Mouse (Mus musculus) kidney, embryonic 14.5 days (tissue): ENCODE measurements at regions not wholly inside any gene's neighbourhood (a gene's known extent, or its start where the extent isn't known, plus 50 kb on each side); places are given as distances from the start of the nearest gene placed in this dataset.
"Not testable (repeated sequence)": the region's sequence is repeated elsewhere in the genome, so short reads cannot be mapped to it uniquely, and the experiment has no call there.

Source experiments
- ATAC-seq: fragments of 200-750 bp; cut with Nextera tagmentation; 2 replicates; pipeline ENCODE4 v1.8.0; 2017; ENCODE audit warnings: moderate number of reproducible peaks, mild to moderate bottlenecking, moderate TSS enrichment, moderate library complexity; ENCODE audit not compliant: low FRiP score, low TSS enrichment
- H3K27ac ChIP-seq: fragments of 300-500 bp; sonication (generic); 2 replicates; pipeline ENCODE4 v1.5.1; 2014; ENCODE audit warnings: low read depth, mild to moderate bottlenecking, low read length, moderate library complexity, mixed read lengths
- H3K27me3 ChIP-seq: fragments of 300-500 bp; sonication (generic); 2 replicates; pipeline ENCODE4 v1.6.1; 2014; ENCODE audit warnings: mild to moderate bottlenecking, low read length; ENCODE audit not compliant: control insufficient read depth, insufficient read depth
- H3K36me3 ChIP-seq: fragments of 300-500 bp; sonication (generic); 2 replicates; pipeline ENCODE4 v1.6.1; 2014; ENCODE audit warnings: low read length, mixed read lengths; ENCODE audit not compliant: control insufficient read depth, insufficient read depth
- H3K4me1 ChIP-seq: fragments of 300-500 bp; sonication (generic); 2 replicates; pipeline ENCODE4 v1.6.1; 2014; ENCODE audit warnings: low read length, mixed read lengths; ENCODE audit not compliant: control insufficient read depth, insufficient read depth
- H3K4me2 ChIP-seq: fragments of 300-500 bp; sonication (generic); replicated peaks from 2 replicates; pipeline ENCODE4 v1.6.1; 2014; ENCODE audit warnings: low read depth, mild to moderate bottlenecking, low read length
- H3K4me3 ChIP-seq: fragments of 300-500 bp; sonication (generic); 2 replicates; pipeline ENCODE4 v1.5.1; 2014; ENCODE audit warnings: mild to moderate bottlenecking, low read length
- H3K9ac ChIP-seq: fragments of 300-500 bp; sonication (generic); 2 replicates; pipeline ENCODE4 v1.6.1; 2014; ENCODE audit warnings: low read depth, mild to moderate bottlenecking, low read length, moderate library complexity
- H3K9me3 ChIP-seq: fragments of 300-500 bp; sonication (generic); 2 replicates; pipeline ENCODE4 v1.6.1; 2016; ENCODE audit warnings: low read length; ENCODE audit not compliant: control insufficient read depth
- WGBS: fragments of 180-500 bp; shearing (Covaris S2); extraction: QIAGEN DNeasy Blood & Tissue Kit; methylation state at CpG from one replicate; pipeline ENCODE4 v1.1.7; 2014; 5-methylcytosine and 5-hydroxymethylcytosine counted together

DNA sequence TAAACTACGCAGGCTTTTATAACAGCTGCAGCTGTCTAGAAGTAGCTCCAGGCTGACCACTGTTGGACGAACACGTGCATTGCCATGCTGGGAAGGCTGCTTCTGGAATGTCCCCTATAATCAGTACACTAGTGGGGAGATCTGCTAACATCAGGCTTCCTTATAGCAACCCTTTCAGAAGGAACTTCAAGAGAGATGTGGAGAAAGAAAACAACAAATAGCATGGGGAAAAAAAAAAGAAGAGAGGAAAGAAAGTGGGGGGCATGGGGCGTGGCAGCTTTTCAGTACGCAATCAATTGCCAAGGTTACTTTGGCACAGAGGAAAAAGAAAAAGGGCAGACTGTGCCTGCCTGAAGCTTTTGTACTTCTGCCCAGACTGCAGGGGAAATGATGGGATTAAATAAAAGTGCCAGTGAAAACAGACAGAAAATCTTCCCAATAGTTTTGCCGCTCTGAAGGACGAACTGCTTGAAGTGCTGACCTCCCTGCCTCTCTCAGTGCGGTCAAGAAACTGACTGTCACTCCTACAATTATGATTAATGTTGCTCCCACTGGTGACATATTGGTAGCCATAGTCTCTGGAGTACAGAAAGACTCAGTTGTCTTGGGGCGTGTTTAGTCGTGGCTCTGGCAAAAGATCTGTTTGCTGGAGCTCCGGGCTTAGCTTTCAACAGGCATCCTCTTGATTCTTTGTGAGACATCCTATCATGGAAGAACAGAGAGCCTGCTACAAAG lies 1078.0 kb downstream of the Diaph3 start:
- Histone ChIP-seq H3K36me3 (no peaks in the 10 kb centered on the region), H3K9ac (no peak overlapping the region), H3K27me3 (no peaks in the 10 kb centered on the region), H3K27ac (no peak overlapping the region), H3K4me3 (no peak overlapping the region), H3K9me3 (no peaks in the 10 kb centered on the region), H3K4me1 (no peaks in the 10 kb centered on the region), H3K4me2 (no peak overlapping the region)
- 74% methylated on average over 11 of the region's 11 CpGs for WGBS
- ATAC-seq, result no peak

DNA sequence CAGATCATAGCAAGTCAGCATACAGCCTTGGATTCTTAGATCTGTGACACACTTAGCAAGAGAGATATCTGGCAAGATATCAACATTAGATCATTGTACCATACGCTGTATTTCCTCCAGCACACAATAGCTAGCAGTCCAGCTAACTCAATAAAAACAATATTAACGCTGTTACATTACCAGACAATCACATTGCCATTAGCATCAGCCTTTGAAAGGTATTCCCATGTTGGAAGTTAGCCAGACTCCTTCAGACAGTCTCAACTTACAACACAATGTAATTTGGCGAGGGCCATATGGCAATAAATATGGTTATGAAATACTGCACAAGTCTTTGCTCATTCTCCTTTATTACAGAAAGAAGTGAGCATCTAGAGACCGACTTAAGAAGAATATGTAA lies 1084.0 kb downstream of the Diaph3 start:
- no peak for ATAC-seq

DNA sequence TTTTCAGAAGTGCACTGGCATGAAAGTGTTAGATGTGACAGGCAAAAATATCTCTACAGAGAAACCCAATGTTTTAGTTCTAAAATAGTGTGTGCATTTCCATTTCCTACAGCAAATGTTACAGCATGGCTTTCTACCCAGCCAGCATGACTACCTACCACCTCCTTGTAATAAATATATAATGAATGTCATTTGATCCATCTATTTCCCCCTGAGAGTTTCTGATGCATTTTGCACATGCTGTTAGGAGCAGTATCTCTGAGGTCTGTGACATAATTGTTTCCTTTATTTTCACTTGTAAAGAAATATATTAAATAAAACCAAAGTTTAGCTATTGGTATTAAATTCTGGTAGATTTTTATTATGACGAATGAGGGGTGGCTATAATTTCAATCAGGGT lies 1086.4 kb downstream of the Diaph3 start:
- no peak for ATAC-seq
- Histone ChIP-seq H3K9ac (no peak overlapping the region), H3K4me3 (no peak overlapping the region), H3K27me3 (no peaks in the 10 kb centered on the region), H3K27ac (no peak overlapping the region), H3K4me1 (no peaks in the 10 kb centered on the region), H3K36me3 (no peaks in the 10 kb centered on the region), H3K4me2 (no peak overlapping the region), H3K9me3 (no peaks in the 10 kb centered on the region)
- WGBS, result 97% methylated on average over 1 of the region's 1 CpGs

More for the DNA sequence above, 1084.0 kb downstream of the Diaph3 start:
- Histone ChIP-seq H3K27ac (no peak overlapping the region), H3K9me3 (no peaks in the 10 kb centered on the region), H3K27me3 (no peaks in the 10 kb centered on the region), H3K36me3 (no peaks in the 10 kb centered on the region), H3K4me1 (no peaks in the 10 kb centered on the region), H3K9ac (no peak overlapping the region), H3K4me2 (no peak overlapping the region), H3K4me3 (no peak overlapping the region)
- 69% methylated on average over 4 of the region's 4 CpGs for WGBS

DNA sequence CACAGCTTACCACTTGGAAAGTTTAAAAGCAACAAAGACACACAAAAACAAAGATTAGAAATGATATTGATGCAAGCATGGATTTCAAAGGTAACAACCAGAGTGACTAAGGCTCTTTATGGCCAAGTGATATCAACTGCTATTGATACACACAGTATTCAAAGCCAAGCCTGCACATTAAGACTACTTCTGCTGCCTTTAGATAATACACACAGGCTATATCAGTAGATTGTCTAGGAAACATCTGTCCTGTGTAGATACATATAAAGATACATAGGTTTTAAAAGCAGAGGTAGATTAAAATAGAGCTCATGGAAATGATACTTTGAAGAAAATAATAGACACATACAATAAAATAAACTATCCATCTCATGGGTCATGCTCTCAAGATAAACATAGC lies 1111.6 kb downstream of the Diaph3 start:
- Histone ChIP-seq H3K4me1 (no peaks in the 10 kb centered on the region), H3K9ac (no peak overlapping the region)
- ATAC-seq, result no peak

DNA sequence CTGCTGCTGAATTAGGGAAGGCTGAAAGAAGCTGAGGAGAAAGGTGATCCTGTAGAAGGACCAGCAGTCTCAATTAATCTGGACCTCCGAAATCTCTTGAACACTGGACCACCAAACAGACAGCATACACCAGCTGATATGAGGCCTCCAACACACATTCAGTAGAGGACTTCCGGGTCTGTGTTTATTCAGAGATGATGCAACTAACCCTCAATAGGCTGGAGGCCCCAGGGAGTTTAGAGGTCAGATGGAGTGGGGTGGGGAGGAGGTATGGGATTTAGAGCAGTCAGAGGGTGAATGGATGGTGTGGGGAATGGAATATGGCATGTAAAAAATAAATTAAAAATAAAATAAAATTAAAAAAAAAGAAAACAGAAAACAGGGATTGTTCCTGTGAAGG lies 1123.4 kb downstream of the Diaph3 start:
- H3K4me3 ChIP-seq, H3K9me3 ChIP-seq, ATAC-seq, H3K27ac ChIP-seq, H3K4me2 ChIP-seq, H3K36me3 ChIP-seq, H3K9ac ChIP-seq, H3K27me3 ChIP-seq, H3K4me1 ChIP-seq: not testable (repeated sequence)
- 72% methylated on average over 2 of the region's 2 CpGs for WGBS

More for the DNA sequence above, 1111.6 kb downstream of the Diaph3 start:
- Histone ChIP-seq H3K27me3 (no peaks in the 10 kb centered on the region), H3K27ac (no peak overlapping the region), H3K4me2 (no peak overlapping the region), H3K9me3 (no peaks in the 10 kb centered on the region), H3K4me3 (no peak overlapping the region), H3K36me3 (no peaks in the 10 kb centered on the region)
